Mouse (Mus musculus) liver, adult 2 months (tissue): Measurements from ENCODE around the gene Vav2. TPM values are rescaled to one million over a fixed set of nuclear protein-coding genes. Genes with fewer than 3 reads are reported as not detected.

Experiments used
- DNase-seq: peaks from one replicate; pipeline ENCODE4 v3.0.0-alpha.2; 2011; ENCODE audit warnings: low read depth, low spot score; ENCODE audit errors: extremely low read depth
- H3K27ac ChIP-seq: fragments of 200-500 bp; replicated peaks from 2 replicates; pipeline ENCODE4 v1.5.1; 2012; ENCODE audit warnings: low read depth, mild to moderate bottlenecking, control low read depth, inconsistent platforms, low read length; ENCODE audit not compliant: insufficient read depth
- H3K27me3 ChIP-seq: fragments of 200-500 bp; 2 replicates; pipeline ENCODE4 v1.6.1; 2012; ENCODE audit warnings: mild to moderate bottlenecking, moderate library complexity, low read length, inconsistent platforms; ENCODE audit not compliant: control insufficient read depth, insufficient read depth
- H3K36me3 ChIP-seq: fragments of 200-500 bp; 2 replicates; pipeline ENCODE4 v1.6.1; 2012; ENCODE audit warnings: low read length, inconsistent platforms; ENCODE audit not compliant: control insufficient read depth, insufficient read depth
- H3K4me1 ChIP-seq: fragments of 200-500 bp; 2 replicates; pipeline ENCODE4 v1.6.1; 2011; ENCODE audit warnings: low read length; ENCODE audit not compliant: control insufficient read depth, insufficient read depth
- H3K4me3 ChIP-seq: fragments of 200-500 bp; 2 replicates; pipeline ENCODE4 v1.5.1; 2011; ENCODE audit warnings: low read depth, mild to moderate bottlenecking, control low read depth, low read length, moderate library complexity; ENCODE audit not compliant: insufficient read depth
- H3K79me2 ChIP-seq: fragments of 200-500 bp; 2 replicates; pipeline ENCODE4 v1.6.1; 2012; ENCODE audit warnings: inconsistent platforms, mild to moderate bottlenecking, low read length, moderate library complexity; ENCODE audit not compliant: control insufficient read depth, insufficient read depth
- H3K9ac ChIP-seq: fragments of 200-500 bp; 2 replicates; pipeline ENCODE4 v1.6.1; 2012; ENCODE audit warnings: low read depth, mild to moderate bottlenecking, control low read depth, inconsistent platforms, low read length
- CTCF ChIP-seq: fragments of 200-500 bp; IDR thresholded peaks from 2 replicates; pipeline ENCODE4 v1.5.1; 2011; ENCODE audit warnings: low read depth, low read length, control low read depth
- POLR2A ChIP-seq: fragments of 200-500 bp; IDR thresholded peaks from 2 replicates; pipeline ENCODE4 v1.6.1; 2011; ENCODE audit warnings: low read length, control low read depth; ENCODE audit not compliant: insufficient read depth; ENCODE audit errors: extremely low read depth
- WGBS: fragments of 180-500 bp; shearing (Covaris S2); methylation state at CpG from one replicate; pipeline ENCODE4 v1.1.7; 2018; 5-methylcytosine and 5-hydroxymethylcytosine counted together
- polyA plus RNA-seq: library from polyadenylated mRNA; depleted of rRNA; stranded (reverse); fragments of >200 nt; gene quantifications from 2 replicates; pipeline ENCODE4 v1.2.3, GENCODE M21; 2012
- total RNA-seq: library from RNA; depleted of rRNA; stranded (reverse); fragments of >200 nt; gene quantifications from 2 replicates; pipeline ENCODE4 v1.2.3, GENCODE M21; 2014

Gene Vav2
- total and polyA plus RNA-seq, 2 experiments: 17.6 to 26.0 TPM

DNA sequence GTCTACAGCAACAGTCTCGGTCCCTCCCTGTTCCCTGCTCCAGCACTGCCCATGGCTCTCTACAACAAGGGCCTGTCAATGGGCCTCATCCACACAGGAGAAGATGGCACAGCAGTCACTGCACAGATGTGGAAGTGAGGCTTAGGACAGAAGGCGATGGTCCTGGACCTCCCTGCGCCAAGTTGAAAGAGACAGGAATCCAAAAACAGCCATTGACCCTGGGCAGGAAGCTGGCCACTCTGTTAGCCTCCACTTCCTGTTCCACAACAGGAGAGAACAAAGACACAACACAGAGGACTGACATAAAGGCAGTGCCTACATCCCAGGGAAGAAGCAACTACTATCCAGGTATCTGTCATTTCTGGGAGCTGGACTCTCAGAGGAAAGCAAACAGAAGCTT, 45.6 kb downstream of the Vav2 start:
- DNase-seq: no peak
- TF ChIP-seq POLR2A: no peak
- no peak for TF ChIP-seq CTCF
- peaks cover 45% of the 10 kb centered on the region for H3K79me2 ChIP-seq
- no peak overlapping the region for H3K4me3 ChIP-seq
- H3K4me1 ChIP-seq: peaks cover 8% of the 10 kb centered on the region; the same call in 1 of the 2 replicates
- peak overlapping the region; percentile 81 for H3K27ac ChIP-seq
- no peaks in the 10 kb centered on the region for H3K27me3 ChIP-seq
- no peak overlapping the region for H3K9ac ChIP-seq
- no peaks in the 10 kb centered on the region for H3K36me3 ChIP-seq
- 77% methylated on average over 3 of the region's 3 CpGs for WGBS

DNA sequence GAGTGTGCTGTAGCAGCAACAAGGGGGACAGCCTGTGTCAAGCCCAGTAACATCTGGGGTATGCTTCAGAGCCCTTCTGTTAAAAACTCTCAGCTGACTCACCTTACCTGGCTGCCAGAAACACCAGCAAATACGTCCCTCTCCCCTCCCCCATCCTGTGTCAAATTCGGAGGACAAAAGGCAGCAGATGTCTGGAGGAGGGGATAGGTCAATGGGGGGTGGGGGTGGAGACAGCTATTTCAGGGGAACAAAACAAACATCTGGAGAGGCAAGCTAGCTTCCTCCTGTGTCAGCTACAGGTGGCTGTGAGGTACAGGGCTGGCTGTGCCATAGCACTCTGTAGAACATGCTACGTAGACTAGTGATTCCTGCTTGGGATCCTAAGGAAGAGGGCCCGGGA, 49.0 kb downstream of the Vav2 start:
- DNase-seq: no peak

DNA sequence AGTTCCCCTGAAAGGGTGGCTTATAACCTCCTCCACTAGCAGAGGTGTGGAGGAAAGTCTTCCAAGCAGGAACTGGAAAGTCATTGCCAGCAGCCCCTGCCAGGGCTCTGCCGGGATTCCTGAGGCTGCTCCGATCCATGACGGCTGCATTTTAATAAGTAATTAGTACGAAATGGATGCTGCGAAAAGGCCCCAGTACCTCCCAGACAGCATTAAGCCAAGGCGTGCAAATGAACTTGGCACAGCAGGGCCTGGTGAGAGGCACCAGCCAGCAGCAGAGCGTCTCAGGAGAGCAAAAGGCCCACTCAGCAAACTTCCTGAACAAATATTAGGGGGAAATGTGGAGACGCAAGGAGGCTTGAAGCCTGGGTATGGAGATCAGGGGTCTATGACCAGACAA, 49.7 kb downstream of the Vav2 start:
- no peak overlapping the region for H3K4me3 ChIP-seq
- WGBS: 80% methylated on average over 8 of the region's 8 CpGs
- H3K27ac ChIP-seq: no peak overlapping the region
- no peak for DNase-seq
- H3K27me3 ChIP-seq: no peaks in the 10 kb centered on the region
- peaks cover 52% of the 10 kb centered on the region for H3K79me2 ChIP-seq
- no peaks in the 10 kb centered on the region for H3K36me3 ChIP-seq
- H3K9ac ChIP-seq: no peak overlapping the region
- peaks cover 8% of the 10 kb centered on the region; the same call in 1 of the 2 replicates for H3K4me1 ChIP-seq
- TF ChIP-seq POLR2A: no peak
- TF ChIP-seq CTCF: no peak

More for the DNA sequence above, 49.0 kb downstream of the Vav2 start:
- no peaks in the 10 kb centered on the region for H3K27me3 ChIP-seq
- H3K9ac ChIP-seq: no peak overlapping the region
- no peaks in the 10 kb centered on the region for H3K36me3 ChIP-seq
- H3K4me1 ChIP-seq: peaks cover 8% of the 10 kb centered on the region; the same call in 1 of the 2 replicates
- no peak overlapping the region for H3K4me3 ChIP-seq
- no peak overlapping the region for H3K27ac ChIP-seq
- TF ChIP-seq POLR2A (no peak), CTCF (no peak)
- 52% methylated on average over 4 of the region's 4 CpGs for WGBS
- peaks cover 48% of the 10 kb centered on the region for H3K79me2 ChIP-seq

DNA sequence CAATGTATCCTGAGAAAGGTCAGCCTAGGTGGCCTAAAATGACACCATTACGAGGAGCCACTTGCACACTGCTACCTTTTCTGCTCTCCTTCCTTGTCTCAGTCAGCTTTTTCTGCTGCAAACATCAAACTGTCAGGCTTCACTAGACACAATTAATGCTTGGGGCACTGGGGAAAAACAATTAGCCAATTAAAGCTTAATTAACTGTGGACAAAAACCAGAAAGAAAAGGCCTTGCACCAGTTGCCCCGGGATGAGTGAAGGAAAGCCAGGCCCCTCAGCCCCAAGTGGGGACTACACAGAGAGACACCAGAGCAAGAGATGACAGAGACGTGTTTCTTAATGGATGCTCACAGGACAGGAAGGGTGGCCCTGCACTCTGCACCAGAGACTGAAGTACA, 51.7 kb downstream of the Vav2 start:
- H3K27me3 ChIP-seq: no peaks in the 10 kb centered on the region
- H3K27ac ChIP-seq: no peak overlapping the region
- H3K9ac ChIP-seq: no peak overlapping the region
- H3K4me3 ChIP-seq: no peak overlapping the region
- WGBS: 51% methylated on average over 3 of the region's 3 CpGs
- peaks cover 52% of the 10 kb centered on the region for H3K79me2 ChIP-seq
- DNase-seq: no peak
- H3K36me3 ChIP-seq: no peaks in the 10 kb centered on the region
- H3K4me1 ChIP-seq: 0 out of 2 replicates have a peak, but pooled peaks cover 3% of the 10 kb centered on the region
- TF ChIP-seq CTCF: no peak
- no peak for TF ChIP-seq POLR2A

DNA sequence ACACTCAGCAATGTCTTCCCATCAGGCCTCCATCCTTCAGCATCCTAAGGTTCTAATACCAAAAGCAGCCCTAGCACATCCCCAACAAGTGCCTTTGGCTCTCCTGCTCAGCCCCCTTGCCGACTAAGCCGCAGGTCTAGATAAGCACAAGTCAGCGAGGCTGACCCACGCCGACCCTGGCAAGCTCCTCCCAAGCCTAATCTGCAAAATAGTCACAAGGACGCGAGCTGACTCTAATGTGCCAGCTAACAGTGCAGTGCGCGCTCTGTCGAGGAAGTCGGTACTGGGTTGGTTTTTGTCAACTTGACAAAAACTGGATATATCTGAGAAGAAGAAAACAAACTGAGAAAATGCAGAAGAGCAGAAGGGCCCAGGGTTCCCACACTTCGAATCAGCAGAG, 53.5 kb downstream of the Vav2 start:
- DNase-seq: no peak
- H3K27ac ChIP-seq: no peak overlapping the region
- H3K4me3 ChIP-seq: no peak overlapping the region
- H3K36me3 ChIP-seq: no peaks in the 10 kb centered on the region
- no peaks in the 10 kb centered on the region for H3K27me3 ChIP-seq
- peaks cover 40% of the 10 kb centered on the region for H3K79me2 ChIP-seq
- 0 out of 2 replicates have a peak, but pooled peaks cover 3% of the 10 kb centered on the region for H3K4me1 ChIP-seq
- H3K9ac ChIP-seq: no peak overlapping the region
- no peak for TF ChIP-seq POLR2A
- WGBS: 48% methylated on average over 12 of the region's 12 CpGs

DNA sequence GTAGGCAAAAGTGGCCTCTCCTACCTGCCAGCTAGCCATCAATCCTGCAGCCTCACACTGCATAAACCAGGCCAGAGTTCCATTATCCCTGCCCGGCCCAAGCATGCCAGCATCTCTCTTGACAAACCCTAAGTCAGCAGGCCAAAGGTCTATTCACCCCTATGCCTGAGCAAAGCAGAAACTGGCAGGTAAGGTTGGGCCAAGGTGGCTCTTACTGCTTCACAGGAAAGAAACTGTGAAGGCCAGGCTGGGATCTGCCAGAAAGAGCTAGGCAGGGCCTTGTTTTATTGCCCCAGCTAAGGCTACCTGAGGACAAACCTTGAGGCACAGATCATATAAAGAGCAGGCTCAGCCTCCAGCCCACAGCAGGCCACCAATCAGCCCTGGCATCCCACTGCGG, 55.4 kb downstream of the Vav2 start:
- Histone ChIP-seq H3K27ac (no peak overlapping the region), H3K79me2 (peaks cover 45% of the 10 kb centered on the region), H3K9ac (no peak overlapping the region), H3K4me3 (no peak overlapping the region), H3K27me3 (no peaks in the 10 kb centered on the region), H3K4me1 (0 out of 2 replicates have a peak, but pooled peaks cover 3% of the 10 kb centered on the region), H3K36me3 (no peaks in the 10 kb centered on the region)
- no peak for TF ChIP-seq CTCF
- no peak for TF ChIP-seq POLR2A
- DNase-seq: peak; percentile 72
- WGBS: 65% methylated on average over 2 of the region's 2 CpGs
